Mouse (Mus musculus) lung, embryonic 14.5 days (tissue): Measurements from ENCODE around the gene Kcnd3. TPM values are rescaled to one million over a fixed set of nuclear protein-coding genes. Genes with fewer than 3 reads are reported as not detected.

ENCODE experiments used
- ATAC-seq: fragments of 200-750 bp; cut with Nextera tagmentation; 2 replicates; pipeline ENCODE4 v1.8.0; 2017; ENCODE audit warnings: mild to moderate bottlenecking, moderate TSS enrichment, moderate library complexity; ENCODE audit not compliant: insufficient read depth
- DNase-seq: peaks from one replicate; pipeline ENCODE4 v3.0.0-alpha.2; 2015
- H3K27ac ChIP-seq: fragments of 300-500 bp; sonication (generic); 2 replicates; pipeline ENCODE4 v1.5.1; 2014; ENCODE audit warnings: low read depth, mild to moderate bottlenecking, moderate library complexity
- H3K27me3 ChIP-seq: fragments of 300-500 bp; sonication (generic); 2 replicates; pipeline ENCODE4 v1.6.1; 2014; ENCODE audit warnings: low read length, control low read depth; ENCODE audit not compliant: insufficient read depth
- H3K36me3 ChIP-seq: fragments of 300-500 bp; sonication (generic); 2 replicates; pipeline ENCODE4 v1.6.1; 2014; ENCODE audit warnings: control low read depth; ENCODE audit not compliant: insufficient read depth
- H3K4me1 ChIP-seq: fragments of 300-500 bp; sonication (generic); 2 replicates; pipeline ENCODE4 v1.6.1; 2014; ENCODE audit warnings: antibody characterized with exemption, control low read depth; ENCODE audit not compliant: insufficient read depth
- H3K4me2 ChIP-seq: fragments of 300-500 bp; sonication (generic); 2 replicates; pipeline ENCODE4 v1.6.1; 2014; ENCODE audit warnings: mild to moderate bottlenecking
- H3K4me3 ChIP-seq: fragments of 300-500 bp; sonication (generic); 2 replicates; pipeline ENCODE4 v1.5.1; 2014; ENCODE audit warnings: low read depth, low read length
- H3K9ac ChIP-seq: fragments of 300-500 bp; sonication (generic); 2 replicates; pipeline ENCODE4 v1.6.1; 2014
- H3K9me3 ChIP-seq: fragments of 300-500 bp; sonication (generic); 2 replicates; pipeline ENCODE4 v1.6.1; 2016; ENCODE audit warnings: low read depth, low read length, control low read depth
- CTCF ChIP-seq: IDR thresholded peaks from 2 replicates; pipeline ENCODE4 v1.5.1; 2016; ENCODE audit warnings: antibody characterized with exemption, low read depth
- whole genome bisulfite sequencing: fragments of 180-500 bp; shearing (Covaris S2); extraction: QIAGEN DNeasy Blood & Tissue Kit; methylation state at CpG from one replicate; pipeline ENCODE4 v1.1.7; 2014; 5-methylcytosine and 5-hydroxymethylcytosine counted together
- polyA plus RNA-seq: library from polyadenylated mRNA; unstranded; fragments of >200 nt; fragmentation: Nextera tagmentation; extraction: Ambion mirVana; gene quantifications from 2 replicates; pipeline ENCODE4 v1.2.1, GENCODE M21; 2014

The Kcnd3 gene
- polyA plus RNA-seq, 1 experiment from 2014 or later = 0.50 TPM

DNA sequence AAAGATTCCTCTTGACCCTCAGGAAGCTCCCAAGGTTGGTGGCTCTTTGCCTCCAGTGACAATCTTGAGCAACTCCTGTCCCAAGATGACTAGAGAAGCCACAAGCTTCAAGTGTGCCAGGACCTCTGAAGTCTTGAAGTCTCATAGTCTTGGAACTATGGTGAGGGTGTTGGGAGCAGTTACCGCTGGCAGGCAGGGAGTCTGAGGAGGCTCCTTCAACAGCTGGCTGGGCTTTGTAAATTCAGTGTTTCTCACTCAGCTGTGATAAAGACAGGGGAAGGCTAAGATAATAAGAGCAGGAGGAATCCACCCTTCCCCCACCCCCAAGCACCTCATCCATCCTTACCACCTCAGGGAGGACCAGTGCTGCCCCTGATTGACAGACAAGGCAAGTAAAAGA, 92.0 kb downstream of the Kcnd3 start:
- Histone ChIP-seq H3K4me1 (no peaks in the 10 kb centered on the region), H3K4me3 (no peak overlapping the region), H3K27me3 (no peaks in the 10 kb centered on the region), H3K9me3 (no peaks in the 10 kb centered on the region), H3K9ac (no peak overlapping the region), H3K36me3 (no peaks in the 10 kb centered on the region), H3K4me2 (no peak overlapping the region), H3K27ac (no peak overlapping the region)
- TF ChIP-seq CTCF = no peak
- WGBS = 52% methylated on average over 1 of the region's 1 CpGs
- no peak for DNase-seq
- no peak for ATAC-seq

DNA sequence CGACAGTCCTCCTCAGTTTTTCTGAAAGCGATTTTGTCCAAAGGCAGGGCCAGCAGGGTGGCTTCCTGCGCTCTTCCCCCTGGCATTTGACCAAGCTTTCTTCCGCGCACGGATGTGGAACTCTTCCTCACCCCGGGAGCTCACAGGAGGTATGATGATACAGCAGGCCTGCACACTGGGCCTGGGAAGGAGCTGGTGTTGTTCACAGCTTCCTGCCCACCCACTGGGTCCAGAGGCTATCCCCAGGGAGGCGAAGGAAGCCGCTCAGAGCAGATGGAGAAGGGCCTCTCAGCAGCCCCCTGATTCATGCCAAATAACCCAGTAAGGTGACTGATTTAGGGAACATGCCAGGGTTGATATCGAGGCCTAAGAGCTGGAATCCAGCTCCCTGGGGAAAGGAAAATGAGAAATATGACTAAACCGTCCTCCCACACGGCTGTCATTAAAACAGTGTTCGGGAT, 94.5 kb downstream of the Kcnd3 start:
- no peaks in the 10 kb centered on the region for H3K27me3 ChIP-seq
- DNase-seq (peak; percentile 48), ATAC-seq (peak; percentile 66; the same call in 1 of the 2 replicates)
- H3K9me3 ChIP-seq = no peaks in the 10 kb centered on the region
- 29% methylated on average over 13 of the region's 13 CpGs for WGBS
- H3K36me3 ChIP-seq = no peaks in the 10 kb centered on the region
- no peak for TF ChIP-seq CTCF
- H3K4me2 ChIP-seq = no peak overlapping the region
- H3K4me3 ChIP-seq = no peak overlapping the region
- no peaks in the 10 kb centered on the region for H3K4me1 ChIP-seq
- no peak overlapping the region for H3K27ac ChIP-seq
- no peak overlapping the region for H3K9ac ChIP-seq

DNA sequence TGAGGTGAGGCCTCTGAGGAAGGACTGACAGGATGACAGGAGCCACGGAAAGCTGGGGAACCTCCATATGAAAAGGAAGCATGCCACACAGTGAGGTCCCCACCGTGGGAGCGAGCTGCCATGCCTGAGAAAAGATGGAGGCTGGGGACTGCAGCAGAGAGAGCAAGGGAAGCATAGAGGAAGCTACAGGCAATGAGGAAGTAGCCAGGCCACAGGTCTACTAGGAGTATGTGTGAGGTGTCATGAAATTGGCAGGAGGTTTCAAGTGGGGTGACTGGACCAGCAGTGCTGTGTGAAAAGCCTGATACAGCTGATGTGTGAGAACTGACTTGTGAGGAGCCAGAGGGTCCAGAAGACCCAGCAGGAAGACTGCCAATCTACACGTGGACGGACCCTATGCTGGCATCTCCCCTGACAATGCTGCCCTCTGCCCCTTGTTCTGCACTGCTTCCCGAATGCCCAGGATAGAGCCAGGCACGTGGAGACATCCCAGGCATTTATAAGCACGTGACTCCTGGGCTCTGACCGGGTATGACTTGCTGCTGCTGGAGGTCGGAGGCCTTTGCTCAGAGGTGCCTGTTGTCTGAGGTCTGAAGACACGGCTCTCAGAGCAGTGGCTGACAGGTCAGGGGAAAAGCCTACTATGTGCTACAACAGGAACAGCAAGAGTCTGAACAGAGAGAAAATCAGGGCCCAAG, 96.1 kb downstream of the Kcnd3 start:
- H3K9ac ChIP-seq = no peak overlapping the region
- WGBS = 69% methylated on average over 11 of the region's 11 CpGs
- H3K9me3 ChIP-seq = no peaks in the 10 kb centered on the region
- no peak for TF ChIP-seq CTCF
- no peak overlapping the region for H3K27ac ChIP-seq
- no peaks in the 10 kb centered on the region for H3K36me3 ChIP-seq
- H3K4me1 ChIP-seq = no peaks in the 10 kb centered on the region
- H3K4me2 ChIP-seq = no peak overlapping the region
- no peak for ATAC-seq
- H3K27me3 ChIP-seq = no peaks in the 10 kb centered on the region
- no peak overlapping the region for H3K4me3 ChIP-seq
- DNase-seq = no peak

DNA sequence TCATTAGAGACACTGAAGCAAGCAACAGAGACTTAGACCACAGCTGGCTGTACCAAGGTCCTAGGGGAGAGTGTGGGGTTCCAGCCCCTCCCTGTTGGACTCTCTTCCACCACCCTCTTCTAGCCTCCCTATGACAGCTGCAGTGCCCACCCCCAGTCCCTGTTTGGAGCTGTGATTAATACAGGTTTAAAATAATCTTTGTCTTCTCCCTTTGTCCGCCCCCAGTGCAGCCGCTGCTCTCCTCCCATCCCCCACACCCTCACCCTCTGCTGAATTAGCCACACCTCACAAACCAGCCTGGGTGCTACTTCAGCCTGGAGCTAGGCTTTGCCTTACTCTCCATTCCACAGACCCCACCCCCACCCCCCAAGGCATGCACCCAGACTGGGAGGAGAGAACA, 107.3 kb downstream of the Kcnd3 start:
- Histone ChIP-seq H3K36me3 (no peaks in the 10 kb centered on the region), H3K4me1 (no peaks in the 10 kb centered on the region), H3K9me3 (no peaks in the 10 kb centered on the region), H3K4me2 (no peak overlapping the region), H3K27me3 (no peaks in the 10 kb centered on the region), H3K4me3 (no peak overlapping the region), H3K27ac (no peak overlapping the region), H3K9ac (no peak overlapping the region)
- ATAC-seq = no peak
- DNase-seq = no peak
- no peak for TF ChIP-seq CTCF
- 22% methylated on average over 2 of the region's 2 CpGs for WGBS

DNA sequence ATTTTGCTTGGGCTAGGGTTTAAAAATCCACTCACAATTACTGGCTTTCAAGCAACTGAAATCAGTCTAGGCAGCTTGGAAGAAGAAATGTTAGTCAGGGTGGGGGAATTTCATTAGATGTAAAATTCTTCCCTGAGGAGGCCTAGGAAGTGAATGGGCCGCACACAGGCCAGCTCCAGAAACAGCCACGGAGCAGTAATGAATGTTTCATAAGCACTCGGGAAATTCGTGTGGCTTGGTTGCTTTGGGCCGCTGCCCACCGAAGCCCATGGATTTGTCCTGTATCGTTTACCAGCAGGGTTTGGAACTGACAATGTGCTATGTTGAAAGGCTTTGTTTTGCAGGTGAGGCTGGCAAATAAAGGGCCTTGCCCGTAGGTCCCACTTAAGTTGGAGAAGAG, 114.8 kb downstream of the Kcnd3 start:
- Histone ChIP-seq H3K4me2 (no peak overlapping the region), H3K4me3 (no peak overlapping the region), H3K27ac (no peak overlapping the region), H3K9me3 (no peaks in the 10 kb centered on the region), H3K36me3 (no peaks in the 10 kb centered on the region), H3K4me1 (no peaks in the 10 kb centered on the region), H3K27me3 (no peaks in the 10 kb centered on the region), H3K9ac (no peak overlapping the region)
- no peak for ATAC-seq
- DNase-seq = no peak
- no peak for TF ChIP-seq CTCF
- 82% methylated on average over 8 of the region's 8 CpGs for WGBS

DNA sequence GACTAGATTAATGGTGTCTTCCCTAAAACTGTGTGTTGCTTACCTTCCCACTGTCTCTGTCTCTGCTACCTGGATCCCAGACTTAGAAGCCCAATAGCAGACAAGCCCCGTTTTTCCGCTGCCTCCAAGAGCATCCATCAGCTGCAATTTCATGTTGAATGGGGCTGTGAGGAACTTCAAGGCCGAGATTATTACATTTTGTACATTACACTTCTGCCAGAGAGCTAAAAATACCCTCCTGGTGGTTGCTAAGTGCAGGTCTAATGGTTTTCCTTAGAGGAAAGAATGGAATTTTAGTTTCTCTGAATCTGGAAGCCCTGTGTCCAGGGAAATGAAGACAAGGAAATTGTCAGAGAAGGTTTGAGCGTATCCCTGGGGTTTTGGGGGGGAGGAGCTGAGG, 115.3 kb downstream of the Kcnd3 start:
- ATAC-seq = no peak
- no peaks in the 10 kb centered on the region for H3K4me1 ChIP-seq
- no peaks in the 10 kb centered on the region for H3K27me3 ChIP-seq
- TF ChIP-seq CTCF = no peak
- H3K9me3 ChIP-seq = no peaks in the 10 kb centered on the region
- no peak overlapping the region for H3K4me2 ChIP-seq
- no peak overlapping the region for H3K4me3 ChIP-seq
- H3K36me3 ChIP-seq = no peaks in the 10 kb centered on the region
- no peak for DNase-seq
- H3K27ac ChIP-seq = no peak overlapping the region
- H3K9ac ChIP-seq = no peak overlapping the region
- 55% methylated on average over 4 of the region's 4 CpGs for WGBS

DNA sequence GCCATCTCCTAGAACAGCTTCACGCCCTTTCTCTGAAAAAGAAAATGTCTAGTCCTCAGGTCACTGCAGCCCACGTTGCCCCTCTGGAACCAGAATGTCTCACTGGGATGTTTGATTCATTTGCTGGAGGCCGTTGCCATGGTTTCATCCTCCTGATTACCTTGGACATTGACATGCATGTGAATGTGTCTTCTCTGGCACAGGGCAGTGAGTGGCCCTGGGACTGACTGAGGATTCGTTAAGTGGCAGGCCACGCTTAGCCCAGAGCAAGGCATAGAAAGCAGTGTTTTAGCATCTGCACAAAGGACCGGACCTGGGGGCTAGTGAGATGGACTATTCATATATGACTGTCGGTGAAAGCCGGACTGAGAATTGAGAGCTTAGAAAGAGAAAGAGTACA, 116.3 kb downstream of the Kcnd3 start:
- Histone ChIP-seq H3K9ac (no peak overlapping the region), H3K36me3 (no peaks in the 10 kb centered on the region), H3K4me1 (no peaks in the 10 kb centered on the region), H3K27ac (no peak overlapping the region), H3K27me3 (no peaks in the 10 kb centered on the region), H3K9me3 (no peaks in the 10 kb centered on the region), H3K4me3 (no peak overlapping the region), H3K4me2 (no peak overlapping the region)
- whole genome bisulfite sequencing = 72% methylated on average over 8 of the region's 8 CpGs
- ATAC-seq (no peak), DNase-seq (no peak)
- TF ChIP-seq CTCF = no peak

DNA sequence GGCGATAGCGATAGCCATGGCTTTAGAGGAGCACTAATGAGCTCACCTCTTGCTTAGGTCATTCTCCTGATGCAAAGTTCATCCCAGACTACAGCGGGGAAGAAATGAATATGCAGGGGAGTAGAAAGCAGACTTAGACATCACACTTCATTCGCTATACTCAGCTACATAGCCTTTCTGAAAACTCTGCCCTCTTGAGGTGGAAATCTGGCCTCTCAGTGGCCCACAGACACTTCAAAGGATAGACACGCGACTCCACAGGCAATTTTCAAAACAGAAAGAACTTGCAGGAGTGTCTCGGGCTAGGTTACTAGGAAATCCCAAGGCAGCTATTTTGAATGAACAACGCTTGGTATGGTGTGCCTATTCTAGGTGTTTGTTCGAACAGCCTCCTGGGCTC, 116.7 kb downstream of the Kcnd3 start:
- 68% methylated on average over 9 of the region's 9 CpGs for WGBS
- no peak overlapping the region for H3K4me3 ChIP-seq
- no peak overlapping the region for H3K9ac ChIP-seq
- no peak overlapping the region for H3K4me2 ChIP-seq
- no peak overlapping the region for H3K27ac ChIP-seq
- no peaks in the 10 kb centered on the region for H3K9me3 ChIP-seq
- no peak for TF ChIP-seq CTCF
- no peak for ATAC-seq
- no peak for DNase-seq
- H3K27me3 ChIP-seq = no peaks in the 10 kb centered on the region
- H3K36me3 ChIP-seq = no peaks in the 10 kb centered on the region
- H3K4me1 ChIP-seq = no peaks in the 10 kb centered on the region
